Mouse (Mus musculus) forebrain, embryonic 10.5 days (tissue): ENCODE measurements at regions not wholly inside any gene's neighbourhood (a gene's known extent, or its start where the extent isn't known, plus 50 kb on each side); places are given as distances from the start of the nearest gene placed in this dataset.

Experiments
- DNase-seq: peaks from one replicate; pipeline ENCODE4 v3.0.0-alpha.2; 2017; ENCODE audit warnings: low spot score; ENCODE audit errors: extremely low spot score
- H3K27ac ChIP-seq: fragments of 300-500 bp; sonication (generic); 2 replicates; pipeline ENCODE4 v1.5.1; 2016; ENCODE audit warnings: mild to moderate bottlenecking
- H3K27me3 ChIP-seq: fragments of 300-500 bp; sonication (generic); 2 replicates; pipeline ENCODE4 v1.6.1; 2016; ENCODE audit warnings: mild to moderate bottlenecking; ENCODE audit not compliant: poor library complexity, severe bottlenecking
- H3K36me3 ChIP-seq: fragments of 300-500 bp; sonication (generic); replicated peaks from 2 replicates; pipeline ENCODE4 v1.6.1; 2016; ENCODE audit warnings: mild to moderate bottlenecking, moderate library complexity
- H3K4me1 ChIP-seq: fragments of 300-500 bp; sonication (generic); 2 replicates; pipeline ENCODE4 v1.6.1; 2016
- H3K4me3 ChIP-seq: fragments of 300-500 bp; sonication (generic); 2 replicates; pipeline ENCODE4 v1.5.1; 2016; ENCODE audit warnings: mild to moderate bottlenecking, moderate library complexity
- H3K9me3 ChIP-seq: fragments of 300-500 bp; sonication (generic); 2 replicates; pipeline ENCODE4 v1.6.1; 2016; ENCODE audit warnings: mild to moderate bottlenecking, moderate library complexity
- WGBS: fragments of 180-500 bp; shearing (Covaris S2); methylation state at CpG from one replicate; pipeline ENCODE4 v1.1.7; 2016; 5-methylcytosine and 5-hydroxymethylcytosine counted together

- Histone ChIP-seq H3K9me3 (no peaks in the 10 kb centered on the region), H3K4me1 (peaks cover 10% of the 10 kb centered on the region), H3K36me3 (no peaks in the 10 kb centered on the region), H3K4me3 (no peak overlapping the region), H3K27me3 (peaks cover 3% of the 10 kb centered on the region; the same call in 1 of the 2 replicates), H3K27ac (no peak overlapping the region)
- no peak for DNase-seq
- WGBS = 45% methylated on average over 2 of the region's 2 CpGs
Measured at GRCm38 (mm10) chr16:92927662-92928061, 101.7 kb upstream of the Runx1 start.

- Histone ChIP-seq H3K9me3 (no peaks in the 10 kb centered on the region), H3K4me3 (no peak overlapping the region), H3K4me1 (peaks cover 10% of the 10 kb centered on the region), H3K27me3 (peaks cover 3% of the 10 kb centered on the region; the same call in 1 of the 2 replicates), H3K27ac (no peak overlapping the region), H3K36me3 (no peaks in the 10 kb centered on the region)
- 87% methylated on average over 5 of the region's 5 CpGs for WGBS
- no peak for DNase-seq
Measured at GRCm38 (mm10) chr16:92926853-92927252, 100.9 kb upstream of the Runx1 start.

GRCm38 (mm10) chr16:92920947-92921346 lies 95.0 kb upstream of the Runx1 start:
- Histone ChIP-seq H3K27me3 (no peaks in the 10 kb centered on the region), H3K27ac (no peak overlapping the region)
- WGBS = 89% methylated on average over 4 of the region's 4 CpGs

GRCm38 (mm10) chr16:92917356-92917755 lies 91.4 kb upstream of the Runx1 start:
- H3K4me1 ChIP-seq = no peaks in the 10 kb centered on the region
- no peaks in the 10 kb centered on the region for H3K27me3 ChIP-seq
- 94% methylated on average over 2 of the region's 2 CpGs for WGBS
- no peak for DNase-seq
- H3K27ac ChIP-seq = no peak overlapping the region
- H3K4me3 ChIP-seq = no peak overlapping the region
- H3K36me3 ChIP-seq = no peaks in the 10 kb centered on the region
- no peaks in the 10 kb centered on the region for H3K9me3 ChIP-seq

More at GRCm38 (mm10) chr16:92920947-92921346, 95.0 kb upstream of the Runx1 start:
- H3K4me3 ChIP-seq = no peak overlapping the region
- H3K4me1 ChIP-seq = no peaks in the 10 kb centered on the region
- H3K9me3 ChIP-seq = no peaks in the 10 kb centered on the region
- DNase-seq = no peak
- no peaks in the 10 kb centered on the region for H3K36me3 ChIP-seq

- no peaks in the 10 kb centered on the region for H3K36me3 ChIP-seq
- no peaks in the 10 kb centered on the region for H3K4me1 ChIP-seq
- WGBS = 77% methylated on average over 6 of the region's 6 CpGs
- H3K9me3 ChIP-seq = no peaks in the 10 kb centered on the region
- H3K27me3 ChIP-seq = no peaks in the 10 kb centered on the region
- H3K27ac ChIP-seq = no peak overlapping the region
- DNase-seq = no peak
- H3K4me3 ChIP-seq = no peak overlapping the region
Measured at GRCm38 (mm10) chr16:92915651-92916050, 89.7 kb upstream of the Runx1 start.

GRCm38 (mm10) chr16:92906873-92907272 lies 80.9 kb upstream of the Runx1 start:
- H3K27me3 ChIP-seq = no peaks in the 10 kb centered on the region
- 94% methylated on average over 4 of the region's 4 CpGs for WGBS
- H3K36me3 ChIP-seq = no peaks in the 10 kb centered on the region

GRCm38 (mm10) chr16:92905626-92906025 lies 79.7 kb upstream of the Runx1 start:
- DNase-seq = no peak
- Histone ChIP-seq H3K27me3 (no peaks in the 10 kb centered on the region), H3K36me3 (no peaks in the 10 kb centered on the region), H3K4me1 (peaks cover 7% of the 10 kb centered on the region; the same call in 1 of the 2 replicates), H3K9me3 (no peaks in the 10 kb centered on the region), H3K27ac (no peak overlapping the region), H3K4me3 (no peak overlapping the region)
- WGBS = 92% methylated on average over 6 of the region's 6 CpGs

More at GRCm38 (mm10) chr16:92906873-92907272, 80.9 kb upstream of the Runx1 start:
- Histone ChIP-seq H3K9me3 (no peaks in the 10 kb centered on the region), H3K27ac (0 out of 2 replicates have a peak overlapping the region, but pooled peaks have one; percentile 15), H3K4me3 (no peak overlapping the region), H3K4me1 (peaks cover 7% of the 10 kb centered on the region; the same call in 1 of the 2 replicates)
- DNase-seq = no peak

- Histone ChIP-seq H3K9me3 (no peaks in the 10 kb centered on the region), H3K27ac (no peak overlapping the region), H3K4me3 (no peak overlapping the region), H3K27me3 (no peaks in the 10 kb centered on the region), H3K36me3 (no peaks in the 10 kb centered on the region), H3K4me1 (peaks cover 7% of the 10 kb centered on the region; the same call in 1 of the 2 replicates)
- no peak for DNase-seq
- WGBS = 83% methylated on average over 9 of the region's 9 CpGs
Measured at GRCm38 (mm10) chr16:92903892-92904473, 78.0 kb upstream of the Runx1 start.

GRCm38 (mm10) chr16:92903486-92903885 lies 77.5 kb upstream of the Runx1 start:
- Histone ChIP-seq H3K36me3 (no peaks in the 10 kb centered on the region), H3K4me3 (no peak overlapping the region), H3K27me3 (no peaks in the 10 kb centered on the region), H3K9me3 (no peaks in the 10 kb centered on the region), H3K27ac (no peak overlapping the region), H3K4me1 (peaks cover 7% of the 10 kb centered on the region; the same call in 1 of the 2 replicates)
- 92% methylated on average over 7 of the region's 7 CpGs for WGBS
- DNase-seq = no peak

- Histone ChIP-seq H3K9me3 (no peaks in the 10 kb centered on the region), H3K36me3 (no peaks in the 10 kb centered on the region), H3K27ac (no peak overlapping the region), H3K27me3 (no peaks in the 10 kb centered on the region), H3K4me1 (no peaks in the 10 kb centered on the region), H3K4me3 (no peak overlapping the region)
- 88% methylated on average over 1 of the region's 1 CpGs for WGBS
- no peak for DNase-seq
Measured at GRCm38 (mm10) chr16:92899704-92900103, 73.8 kb upstream of the Runx1 start.

GRCm38 (mm10) chr16:92891741-92892140 lies 65.8 kb upstream of the Runx1 start:
- no peaks in the 10 kb centered on the region for H3K9me3 ChIP-seq
- no peaks in the 10 kb centered on the region for H3K4me1 ChIP-seq
- 69% methylated on average over 2 of the region's 2 CpGs for WGBS
- H3K4me3 ChIP-seq = no peak overlapping the region
- no peaks in the 10 kb centered on the region for H3K27me3 ChIP-seq
- H3K27ac ChIP-seq = no peak overlapping the region
- H3K36me3 ChIP-seq = no peaks in the 10 kb centered on the region
- DNase-seq = no peak

- H3K9me3 ChIP-seq = no peaks in the 10 kb centered on the region
- no peaks in the 10 kb centered on the region for H3K36me3 ChIP-seq
- H3K27me3 ChIP-seq = no peaks in the 10 kb centered on the region
- WGBS = 89% methylated on average over 3 of the region's 3 CpGs
- no peak for DNase-seq
- H3K4me1 ChIP-seq = no peaks in the 10 kb centered on the region
- H3K27ac ChIP-seq = no peak overlapping the region
- no peak overlapping the region for H3K4me3 ChIP-seq
Measured at GRCm38 (mm10) chr16:92890713-92891112, 64.8 kb upstream of the Runx1 start.

GRCm38 (mm10) chr16:92889537-92889936 lies 63.6 kb upstream of the Runx1 start:
- no peak overlapping the region for H3K27ac ChIP-seq
- H3K4me1 ChIP-seq = no peaks in the 10 kb centered on the region; the same call in 1 of the 2 replicates
- DNase-seq = no peak
- WGBS = 94% methylated on average over 10 of the region's 10 CpGs
- no peaks in the 10 kb centered on the region for H3K36me3 ChIP-seq
- no peaks in the 10 kb centered on the region for H3K9me3 ChIP-seq
- no peak overlapping the region for H3K4me3 ChIP-seq
- H3K27me3 ChIP-seq = no peaks in the 10 kb centered on the region
